Mouse (Mus musculus): ENCODE results near the gene Mdh1.
"Not testable (repeated sequence)": the region's sequence is repeated elsewhere in the genome, so short reads cannot be mapped to it uniquely, and the experiment has no call there.

The Mdh1 gene

DNA sequence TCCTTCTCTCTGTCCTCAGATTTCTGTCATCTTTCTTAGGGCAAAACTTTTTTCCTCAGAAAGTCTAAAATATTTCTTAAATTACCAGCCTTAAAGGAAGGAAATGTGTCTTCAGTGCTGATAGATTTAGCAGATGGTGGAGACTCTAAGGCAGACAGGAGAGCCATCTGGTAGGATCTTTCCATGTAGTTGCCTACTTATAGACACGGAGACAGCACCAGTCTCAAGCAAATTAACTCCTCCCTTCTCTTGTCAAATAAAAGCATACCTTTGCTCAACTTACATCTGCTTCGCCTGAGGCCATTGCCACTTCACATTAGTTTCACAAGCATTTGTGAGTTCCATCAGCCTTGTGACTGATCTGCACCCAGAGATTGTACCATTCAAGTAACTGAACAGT, 27.1 kb downstream of the Mdh1 start:
- no peak for DNase-seq

GRCm38 (mm10) chr11:21542731-21543130, 29.4 kb downstream of the Mdh1 start:
- no peak for DNase-seq

DNA sequence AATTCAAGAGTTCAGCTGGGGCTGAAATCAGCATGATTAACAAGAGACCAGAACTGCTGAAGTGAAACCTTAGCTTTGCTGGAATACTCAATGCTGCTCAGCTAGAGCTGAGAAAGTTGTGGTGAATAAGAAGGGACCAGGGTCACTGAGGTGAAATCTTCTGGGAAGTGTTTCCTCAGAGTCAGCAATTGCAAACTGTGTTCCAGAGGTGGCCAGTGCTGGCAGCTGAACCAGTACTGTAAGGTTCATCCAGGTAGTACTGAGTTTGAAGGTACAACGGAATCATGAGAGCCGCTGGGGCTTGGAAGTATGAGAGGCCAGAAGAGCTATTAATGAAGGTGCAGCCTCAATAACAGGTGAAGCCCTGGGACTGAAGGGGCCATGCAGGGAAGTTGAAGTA, 31.5 kb downstream of the Mdh1 start:
- no peak for DNase-seq

- DNase-seq, result no peak
Measured at GRCm38 (mm10) chr11:21540072-21540471, 32.1 kb downstream of the Mdh1 start.

DNA sequence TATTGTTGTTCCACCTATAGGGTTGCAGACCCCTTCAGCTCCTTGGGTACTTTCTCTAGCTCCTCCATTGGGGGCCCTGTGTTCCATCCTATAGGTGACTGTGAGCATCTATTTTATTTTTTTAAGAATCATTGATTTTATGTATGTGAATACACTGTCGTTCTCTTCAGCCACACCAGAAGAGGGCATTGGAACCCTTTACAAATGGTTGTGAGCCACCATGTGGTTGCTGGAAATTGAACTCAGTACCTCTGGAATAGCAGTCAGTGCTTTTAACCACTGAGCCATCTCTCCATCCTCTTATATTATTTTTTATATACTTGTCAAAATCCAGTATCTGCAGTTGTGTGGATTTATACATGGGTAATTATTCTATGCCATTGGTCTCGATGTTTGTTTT, 41.3 kb downstream of the Mdh1 start:
- not testable (repeated sequence) for DNase-seq

DNA sequence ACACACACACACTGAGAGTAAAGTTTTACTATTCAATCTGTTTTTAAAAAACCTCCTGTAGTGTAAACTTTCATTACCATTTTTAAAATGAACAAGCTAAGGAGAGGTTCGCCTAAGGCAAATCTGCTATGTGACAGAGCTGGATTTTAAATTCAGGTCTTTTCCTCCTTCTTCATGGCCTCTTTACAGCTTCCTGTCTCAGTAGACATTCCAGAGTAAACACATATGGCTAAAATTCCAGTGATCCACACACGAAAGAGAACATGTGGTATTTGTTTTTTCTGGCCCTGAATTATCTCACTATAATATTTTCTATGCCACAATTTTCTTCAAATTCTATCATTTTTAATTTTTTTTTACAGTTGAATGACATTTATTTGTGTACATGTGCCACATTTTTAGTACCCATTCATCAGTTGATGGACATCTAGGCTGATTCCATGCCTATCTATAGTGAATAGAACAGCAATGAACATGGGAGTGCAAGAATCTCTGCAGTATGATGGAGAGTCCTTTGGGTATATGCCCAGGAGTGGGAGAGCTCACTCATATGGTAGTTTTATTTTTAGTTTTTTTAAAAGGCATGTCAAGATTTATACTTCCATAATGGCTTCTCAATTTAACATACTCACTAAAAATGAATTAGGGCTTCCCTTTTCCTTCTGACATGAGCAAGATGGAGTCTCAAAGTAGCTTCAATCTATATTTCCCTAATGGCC, 43.3 kb downstream of the Mdh1 start:
- DNase-seq, result no peak

GRCm38 (mm10) chr11:21517726-21518125, 54.4 kb downstream of the Mdh1 start:
- no peak for DNase-seq

DNA sequence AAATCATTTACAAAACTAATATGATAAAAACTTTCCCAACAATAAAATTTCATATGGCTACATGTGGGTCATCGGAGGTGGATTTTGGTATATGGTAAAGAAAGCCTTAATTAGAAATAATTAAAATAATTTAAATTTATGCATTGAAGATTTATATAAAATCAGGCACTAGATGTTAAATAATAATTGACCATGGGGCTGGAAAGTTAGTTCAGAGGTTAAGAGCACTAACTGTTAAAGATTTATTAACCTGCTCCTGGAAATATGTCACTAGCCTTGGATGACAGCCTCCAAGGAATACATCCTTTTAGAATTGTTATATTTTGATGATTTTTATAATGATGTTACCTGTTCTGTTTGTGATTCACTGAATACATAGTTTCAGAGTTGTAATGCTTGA, 55.8 kb downstream of the Mdh1 start:
- DNase-seq, result not testable (repeated sequence)

- DNase-seq, result not testable (repeated sequence)
Measured at GRCm38 (mm10) chr11:21510577-21510976, 61.6 kb downstream of the Mdh1 start.

- DNase-seq, result not testable (repeated sequence)
Measured at GRCm38 (mm10) chr11:21508713-21509112, 63.5 kb downstream of the Mdh1 start.

DNA sequence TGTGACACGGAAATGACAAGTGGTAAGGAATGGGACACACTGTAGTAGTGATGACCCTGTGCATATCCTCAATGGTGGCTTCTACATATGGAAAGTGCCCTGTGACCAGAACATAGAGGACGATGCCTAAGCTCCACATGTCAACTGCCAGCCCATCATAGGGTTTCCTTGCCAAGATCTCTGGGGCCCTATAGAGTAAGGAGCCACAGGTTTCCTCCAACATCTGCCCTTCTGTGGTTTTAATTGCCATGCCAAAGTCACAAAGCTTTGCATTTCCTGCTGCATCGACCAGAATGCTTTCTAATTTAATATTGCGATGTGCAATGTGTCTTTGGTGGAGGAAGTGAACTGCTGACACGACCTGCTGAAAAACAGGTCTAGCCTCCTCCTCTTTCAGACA, 65.1 kb downstream of the Mdh1 start:
- not testable (repeated sequence) for DNase-seq
